Mouse (Mus musculus) thymus, postnatal 0 days (tissue): Measurements from ENCODE around the gene Gm5934. TPM values are rescaled to one million over a fixed set of nuclear protein-coding genes. Genes with fewer than 3 reads are reported as not detected.
"Not testable (repeated sequence)": the region's sequence is repeated elsewhere in the genome, so short reads cannot be mapped to it uniquely, and the experiment has no call there.

ENCODE experiments used
- DNase-seq: peaks from one replicate; pipeline ENCODE4 v3.0.0-alpha.2; 2015; ENCODE audit warnings: low spot score
- polyA plus RNA-seq: library from polyadenylated mRNA; unstranded; fragments of >200 nt; fragmentation: Nextera tagmentation; extraction: Ambion mirVana; gene quantifications from 2 replicates; pipeline ENCODE4 v1.2.1, GENCODE M21; 2015

Gm5934 gene
- polyA plus RNA-seq = not detected in 2 replicates

GRCm38 (mm10) chrX:24500660-24501059 lies at the start of gene Gm5934:
TSS of gene Gm5934 (minus strand) at chrX:24500760.
- DNase-seq = not testable (repeated sequence)

Other genes with a start within 250 kb of the Gm5934 start
- not detected in 2 replicates for gene Gm4297, start 74.1 kb upstream of the Gm5934 start, polyA plus RNA-seq